ENCODE assay signal across 18 mouse cellular contexts in genomic region chr17:79349371-79349770, GRCm38 (mm10). TPM values are rescaled to one million over a fixed set of nuclear protein-coding genes. Genes with fewer than 3 reads are reported as not detected.
DNase-seq lines count a peak whose midpoint lies in the region; ATAC-seq and TF ChIP-seq lines count a peak whose summit lies in the region.
"Had no signal": no experiment of that assay in that cellular context is flagged by ENCODE, and none has a peak within 500 bp of the region (broad histone marks: within the 10 kb centered on the region; RNA-seq: fewer than 3 reads in every experiment).

No protein-coding gene starts in this region.

- no peak overlapping the region for H3K4me3 ChIP-seq in heart, embryonic 16.5 days (ENCODE audit: low read length)
- H3K4me3 ChIP-seq in heart, embryonic 10.5 days, result no peak overlapping the region
- no peak overlapping the region for H3K4me3 ChIP-seq in bone marrow macrophage, adult 2 months (ENCODE audit: insufficient read depth, low read length)
- H3K4me3 ChIP-seq in liver, embryonic 14.5 days (ENCODE audit: insufficient read depth in 1 of 2, low read depth in 2 of 2, low read length in 2 of 2), result peak overlapping the region in 1 of 2 experiments; percentile 12; a peak in 1 of 4 replicates
- H3K4me3 ChIP-seq in stomach, postnatal 0 days (ENCODE audit: low read depth, low read length), result no peak overlapping the region
- H3K4me3 ChIP-seq: kidney, embryonic 15.5 days; neural tube, embryonic 13.5 days had no signal

- H3K27ac ChIP-seq in heart, embryonic 16.5 days (ENCODE audit: low read length), result 0 out of 2 replicates have a peak overlapping the region, but pooled peaks have one; percentile 20
- H3K27ac ChIP-seq in heart, embryonic 10.5 days, result no peak overlapping the region
- peak overlapping the region; percentile 99; the same call in 1 of the 2 replicates for H3K27ac ChIP-seq in bone marrow macrophage, adult 2 months (ENCODE audit: insufficient read depth, low read depth, low read length)
- peak overlapping the region; percentile 96 for H3K27ac ChIP-seq in liver, embryonic 14.5 days
- H3K27ac ChIP-seq in stomach, postnatal 0 days (replicated peaks), result no peak overlapping the region
- H3K27ac ChIP-seq: kidney, embryonic 15.5 days; neural tube, embryonic 13.5 days had no signal

- TF ChIP-seq CTCF in bone marrow macrophage, adult 2 months (IDR thresholded peaks at IDR 0.05; ENCODE audit: low read depth, low read length), result no peak
- TF ChIP-seq CTCF in liver, embryonic 14.5 days (IDR thresholded peaks at IDR 0.05; ENCODE audit: low read depth), result no peak
- no peak for TF ChIP-seq CTCF in stomach, postnatal 0 days (IDR thresholded peaks at IDR 0.05; ENCODE audit: low read depth)

- H3K36me3 ChIP-seq in heart, embryonic 16.5 days (ENCODE audit: control insufficient read depth, insufficient read depth), result no peaks in the 10 kb centered on the region
- H3K36me3 ChIP-seq in heart, embryonic 10.5 days, result no peaks in the 10 kb centered on the region
- H3K36me3 ChIP-seq in liver, embryonic 14.5 days (replicated peaks; ENCODE audit: control insufficient read depth, insufficient read depth, low read depth), result peaks cover 72% of the 10 kb centered on the region
- H3K36me3 ChIP-seq in stomach, postnatal 0 days (ENCODE audit: control insufficient read depth, insufficient read depth, low read length), result peaks cover 3% of the 10 kb centered on the region; the same call in 1 of the 2 replicates

- no peaks in the 10 kb centered on the region for H3K9me3 ChIP-seq in heart, embryonic 16.5 days (replicated peaks; ENCODE audit: control insufficient read depth, low read length)
- H3K9me3 ChIP-seq in heart, embryonic 10.5 days, result no peaks in the 10 kb centered on the region
- no peaks in the 10 kb centered on the region for H3K9me3 ChIP-seq in liver, embryonic 14.5 days (ENCODE audit: control insufficient read depth, low read length)
- no peaks in the 10 kb centered on the region for H3K9me3 ChIP-seq in stomach, postnatal 0 days (ENCODE audit: control insufficient read depth, low read length)
- H3K9me3 ChIP-seq: kidney, embryonic 15.5 days; neural tube, embryonic 13.5 days had no signal

- H3K4me1 ChIP-seq in heart, embryonic 16.5 days (ENCODE audit: control insufficient read depth, insufficient read depth, low read length), result peaks cover 63% of the 10 kb centered on the region
- H3K4me1 ChIP-seq in heart, embryonic 10.5 days, result peaks cover 44% of the 10 kb centered on the region
- H3K4me1 ChIP-seq in bone marrow macrophage, adult 2 months (ENCODE audit: control insufficient read depth, insufficient read depth, low read length), result peaks cover 56% of the 10 kb centered on the region
- peaks cover 62 to 64% of the 10 kb centered on the region in 2 experiments for H3K4me1 ChIP-seq in liver, embryonic 14.5 days (replicated peaks; ENCODE audit: control insufficient read depth in 2 of 2, insufficient read depth in 2 of 2, low read length in 1 of 2)
- no peaks in the 10 kb centered on the region; the same call in none of the 2 replicates for H3K4me1 ChIP-seq in stomach, postnatal 0 days (replicated peaks; ENCODE audit: control insufficient read depth, insufficient read depth)

- 71% methylated on average over 4 of the region's 4 CpGs for WGBS in heart, embryonic 16.5 days
- 89% methylated on average over 4 of the region's 4 CpGs for WGBS in heart, embryonic 10.5 days
- 86% methylated on average over 4 of the region's 4 CpGs for WGBS in liver, embryonic 14.5 days (ENCODE audit: insufficient replicate concordance)
- 72% methylated on average over 4 of the region's 4 CpGs for WGBS in stomach, postnatal 0 days

- TF ChIP-seq POLR2A in bone marrow macrophage, adult 2 months (IDR thresholded peaks at IDR 0.05; ENCODE audit: borderline replicate concordance, low read depth, low read length), result no peak

- no peak overlapping the region for H3K9ac ChIP-seq in heart, embryonic 16.5 days (ENCODE audit: low read length)
- peak overlapping the region; percentile 24 for H3K9ac ChIP-seq in liver, embryonic 14.5 days (replicated peaks)
- no peak overlapping the region for H3K9ac ChIP-seq in stomach, postnatal 0 days (ENCODE audit: low read length)
- H3K9ac ChIP-seq: forebrain, postnatal 0 days; kidney, embryonic 15.5 days; neural tube, embryonic 13.5 days had no signal

- no peak for TF ChIP-seq EP300 in liver, embryonic 14.5 days (IDR thresholded peaks at IDR 0.05; ENCODE audit: low read depth)
- TF ChIP-seq EP300 in stomach, postnatal 0 days (optimal IDR thresholded peaks at IDR 0.05), result no peak

- DNase-seq in adrenal gland, postnatal 14 days, result peak; percentile 29
- DNase-seq in adrenal gland, postnatal 4 days (ENCODE audit: low spot score in 2 of 2), result no peak
- no peak for DNase-seq in heart, embryonic 10.5 days (ENCODE audit: low spot score)
- no peak for DNase-seq in liver, embryonic 14.5 days (ENCODE audit: low read depth in 3 of 3, low spot score in 3 of 3)
- DNase-seq in stomach, postnatal 0 days (ENCODE audit: low spot score), result no peak
- DNase-seq in layer of hippocampus, adult 9-10 months (ENCODE audit: low spot score), result no peak
- DNase-seq: cerebellum, postnatal 10 days; embryo, embryonic 11 days; forebrain, postnatal 0 days; layer of hippocampus, postnatal 36 days; right cerebral cortex, postnatal 14 days had no signal

- H3K4me2 ChIP-seq in heart, embryonic 16.5 days (ENCODE audit: low read depth, low read length), result no peak overlapping the region
- H3K4me2 ChIP-seq in liver, embryonic 14.5 days (ENCODE audit: low read depth), result peak overlapping the region; percentile 100
- no peak overlapping the region for H3K4me2 ChIP-seq in stomach, postnatal 0 days (replicated peaks; ENCODE audit: low read depth)
- H3K4me2 ChIP-seq: kidney, embryonic 15.5 days; neural tube, embryonic 13.5 days had no signal

- no peak for ATAC-seq in heart, embryonic 16.5 days (replicated peaks; ENCODE audit: extremely low read depth, insufficient read depth, low FRiP score)
- no peak for ATAC-seq in liver, embryonic 14.5 days (ENCODE audit: insufficient read depth)
- ATAC-seq in stomach, postnatal 0 days (ENCODE audit: low FRiP score, low TSS enrichment), result no peak
- ATAC-seq: forebrain, postnatal 0 days; inflammation-experienced regulatory T-cells, adult 6 months; lung, postnatal 0 days had no signal

- no peaks in the 10 kb centered on the region for H3K27me3 ChIP-seq in heart, embryonic 16.5 days (ENCODE audit: control insufficient read depth, insufficient read depth, low read length)
- no peaks in the 10 kb centered on the region for H3K27me3 ChIP-seq in heart, embryonic 10.5 days (ENCODE audit: insufficient read depth, poor library complexity, severe bottlenecking)
- no peaks in the 10 kb centered on the region for H3K27me3 ChIP-seq in liver, embryonic 14.5 days (ENCODE audit: control insufficient read depth, insufficient read depth, low read length)
- H3K27me3 ChIP-seq in stomach, postnatal 0 days (ENCODE audit: control insufficient read depth, insufficient read depth, low read length), result no peaks in the 10 kb centered on the region
- H3K27me3 ChIP-seq: CH12.LX; neural tube, embryonic 13.5 days had no signal

RNA-seq across cellular contexts. Expression of gene Cdc42ep3, which starts 5.5 kb away (rescaled TPM):
- 17.2 and 18.3 TPM in 2 replicates for total RNA-seq in adrenal gland, postnatal 14 days (2021)
- total RNA-seq in adrenal gland, postnatal 4 days (2021), result 10 to 100 TPM; 18.1 to 18.5 TPM
- polyA plus RNA-seq in heart, embryonic 16.5 days (2015; fragmentation: Nextera tagmentation; extraction: Ambion mirVana), result 72.3 and 73.7 TPM in 2 replicates
- polyA plus RNA-seq in heart, embryonic 10.5 days (2016; fragmentation: Nextera tagmentation; extraction: Ambion mirVana), result 27.8 and 30.1 TPM in 2 replicates
- 28.2 and 36.1 TPM in 2 replicates for polyA plus RNA-seq in bone marrow macrophage, adult 2 months (2012; ENCODE audit: insufficient read depth, insufficient read length, missing spikeins)
- 12.5 and 17.2 TPM in 2 replicates for polyA plus RNA-seq in liver, embryonic 14.5 days (2012; rRNA removed)
- 52.5 and 57.5 TPM in 2 replicates for polyA plus RNA-seq in liver, embryonic 14.5 days (2014; fragmentation: Nextera tagmentation; extraction: Ambion mirVana)
- polyA plus RNA-seq in stomach, postnatal 0 days (2015; fragmentation: Nextera tagmentation; extraction: Ambion mirVana), result 56.9 and 62.6 TPM in 2 replicates

Comparison
In these comparisons a context has a peak if more than half of its experiments do, and no peak if none do; other contexts are left out.
1. H3K27ac ChIP-seq: peak in heart, embryonic 16.5 days (single experiment), bone marrow macrophage, adult 2 months (single experiment) and liver, embryonic 14.5 days (single experiment); none in heart, embryonic 10.5 days (single experiment) and stomach, postnatal 0 days (single experiment).